Mouse (Mus musculus): ENCODE data around the gene Clps. TPM values are rescaled to one million over a fixed set of nuclear protein-coding genes. Genes with fewer than 3 reads are reported as not detected.
A peak's percentile ranks its signal among the peaks of the same experiment; 100 is the strongest.

The Clps gene
- total and polyA plus RNA-seq, 3 experiments = not detected

DNA sequence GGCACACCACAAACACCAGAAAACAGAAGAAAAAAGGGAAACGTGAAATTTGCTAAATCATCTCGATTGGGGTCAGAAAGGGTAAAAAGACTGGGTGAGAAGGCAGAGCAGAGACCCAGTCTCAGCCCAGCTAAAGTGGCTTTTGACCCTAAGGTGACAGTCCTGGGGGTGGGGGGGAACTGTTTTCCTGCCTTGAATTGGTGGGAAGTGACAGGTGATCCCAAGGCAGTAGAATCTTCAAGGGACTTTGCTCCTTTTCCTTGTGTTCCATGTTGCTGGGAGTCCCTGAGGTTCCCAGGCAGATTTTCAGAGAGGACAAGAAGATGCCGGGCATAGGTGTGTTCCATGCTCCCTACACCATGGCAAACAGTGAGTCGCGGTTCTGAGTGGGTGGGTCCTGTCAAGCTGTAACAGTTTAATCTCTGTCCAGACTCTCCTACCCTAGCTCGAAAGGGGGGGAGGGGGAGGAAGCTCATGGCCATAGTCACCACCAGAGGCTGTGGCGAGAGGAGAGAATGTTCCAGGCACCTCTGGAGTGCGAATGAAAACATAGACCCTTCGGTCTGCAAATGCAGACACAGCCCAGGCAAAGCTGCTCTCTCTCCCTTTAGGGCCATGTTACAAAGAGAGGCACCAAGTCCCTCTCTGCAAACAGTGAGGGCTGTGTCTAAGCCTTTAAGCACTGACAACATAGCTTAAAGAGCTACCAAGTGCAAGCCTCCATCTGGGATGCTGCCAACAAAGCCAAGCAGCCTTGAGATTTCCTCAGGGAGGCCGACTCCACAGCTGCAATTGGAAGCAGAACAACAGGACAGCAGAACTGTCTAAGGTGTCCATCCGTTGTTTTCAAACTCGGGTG, 33.2 kb downstream of the Clps start:
- dilution Hi-C loops (cut with MboI; ENCODE audit: extremely low pct_ligation_motif_present, extremely low pct_unique_long_range_greater_than_20kb, low sequenced_read_pairs) (no loop called here), in situ Hi-C loops (cut with MboI; ENCODE audit: low pct_ligation_motif_present, low pct_unique_long_range_greater_than_20kb, low sequenced_read_pairs) (no loop called here)
- H3K9me3 ChIP-seq (replicated peaks; ENCODE audit: low read length) = no peaks in the 10 kb centered on the region
- H3K4me3 ChIP-seq (replicated peaks in 1 of 3; ENCODE audit: low read depth in 2 of 3, low read length in 2 of 3, poor library complexity in 1 of 3) = no peak overlapping the region
- DNase-seq (ENCODE audit: extremely low read depth) = no peak
- peaks cover 11 to 39% of the 10 kb centered on the region in 2 experiments for H3K4me1 ChIP-seq (ENCODE audit: control insufficient read depth in 1 of 2, insufficient read depth in 2 of 2)
- H3K27ac ChIP-seq (ENCODE audit: insufficient read depth, low read depth) = no peak overlapping the region
- H3K9ac ChIP-seq (ENCODE audit: insufficient read depth, low read depth) = no peak overlapping the region
- H3K79me2 ChIP-seq (replicated peaks; ENCODE audit: control insufficient read depth, extremely low read depth, insufficient read depth, poor library complexity, severe bottlenecking) = no peaks in the 10 kb centered on the region
- TF ChIP-seq MAX (IDR thresholded peaks at IDR 0.05; ENCODE audit: low read length) (no peak), IRF4 (IDR thresholded peaks at IDR 0.05; ENCODE audit: low read depth, low read length) (no peak), MAFK (IDR thresholded peaks at IDR 0.05; ENCODE audit: insufficient replicate concordance, low read length) (no peak), MYC (IDR thresholded peaks at IDR 0.05; ENCODE audit: low read depth, low read length) (no peak), HCFC1 (IDR thresholded peaks at IDR 0.05; ENCODE audit: low read depth, low read length) (no peak)
- no peak overlapping the region for H3K4me2 ChIP-seq (ENCODE audit: insufficient read depth, low read depth, poor library complexity, severe bottlenecking)
- no peaks in the 10 kb centered on the region for H3K27me3 ChIP-seq (replicated peaks)
- H3K36me3 ChIP-seq (replicated peaks in 1 of 2; ENCODE audit: control insufficient read depth in 1 of 2, insufficient read depth in 1 of 2, low read length in 1 of 2) = peaks cover 0 to 2% of the 10 kb centered on the region in 2 experiments

DNA sequence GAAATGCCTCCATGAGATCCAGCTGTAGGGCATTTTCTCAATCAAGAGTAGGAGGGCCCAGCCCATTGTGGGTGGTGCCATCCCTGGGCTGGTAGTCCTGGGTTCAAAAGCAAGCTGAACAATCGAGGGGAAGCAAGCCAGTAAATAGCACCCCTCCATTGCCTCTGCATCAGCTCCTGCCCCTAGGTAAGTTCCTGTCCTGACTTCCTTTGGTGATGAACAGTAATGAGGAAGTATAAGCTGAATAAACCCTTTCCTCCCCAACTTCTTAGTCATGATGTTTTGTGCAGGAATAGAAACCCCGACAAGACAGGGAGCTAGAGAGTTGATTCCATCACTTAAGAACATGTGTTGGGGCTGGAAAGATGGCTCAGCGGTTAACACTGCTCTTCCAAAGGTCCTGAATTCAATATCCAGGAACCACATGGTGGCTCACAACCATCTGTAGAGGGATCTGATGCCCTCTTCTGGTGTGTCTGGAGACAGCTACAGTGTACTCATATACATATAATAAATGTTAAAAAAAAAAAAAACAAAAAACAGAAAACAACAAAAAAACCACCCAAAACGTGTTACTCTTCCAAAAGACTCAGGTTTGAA, 35.6 kb downstream of the Clps start:
- Histone ChIP-seq H3K27ac (ENCODE audit: insufficient read depth, low read depth) (no peak overlapping the region), H3K9ac (ENCODE audit: insufficient read depth, low read depth) (no peak overlapping the region)

DNA sequence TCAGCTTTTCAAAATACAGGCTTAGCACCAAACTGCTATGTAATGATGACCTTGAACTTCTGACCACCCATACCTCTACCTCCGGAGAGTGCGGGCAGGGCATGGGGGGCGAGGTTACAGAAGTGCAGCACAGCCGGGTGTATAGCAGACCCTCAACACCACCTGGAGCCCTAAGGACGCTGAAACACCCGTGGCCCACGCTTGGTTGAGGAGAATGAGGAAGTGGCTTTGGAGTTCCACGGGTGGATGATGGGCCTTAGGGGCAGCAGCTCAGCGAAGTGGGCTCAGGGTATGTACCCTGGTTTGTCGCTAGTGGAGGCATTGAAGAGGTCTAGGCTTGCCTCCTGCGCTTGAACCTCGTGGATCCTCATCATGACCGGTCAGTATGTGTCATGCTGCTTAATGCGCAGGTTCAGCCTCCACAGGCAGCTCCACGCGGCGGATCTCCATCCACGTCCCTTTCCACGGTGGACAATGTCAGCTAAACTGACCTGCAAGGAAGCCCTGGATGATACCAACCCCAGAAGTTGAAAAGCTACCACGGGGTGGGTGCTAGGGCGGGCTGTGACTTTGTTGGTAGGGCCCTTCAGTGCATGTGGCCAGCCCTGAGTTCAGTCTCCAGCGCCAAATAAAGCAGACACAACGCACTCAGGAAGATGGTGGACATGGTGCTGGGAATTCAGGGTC, 36.4 kb downstream of the Clps start:
- no peak for DNase-seq (ENCODE audit: extremely low read depth)
- in situ Hi-C loops (cut with MboI; ENCODE audit: low pct_ligation_motif_present, low pct_unique_long_range_greater_than_20kb, low sequenced_read_pairs) (loop anchor here (5.0 to 25.0 kb wide), 3 partner anchors 47 to 312 kb away; partner anchors contain the start of gene Def6), dilution Hi-C loops (cut with MboI; ENCODE audit: extremely low pct_ligation_motif_present, extremely low pct_unique_long_range_greater_than_20kb, low sequenced_read_pairs) (no loop called here)
- Histone ChIP-seq H3K4me3 (replicated peaks in 1 of 3; ENCODE audit: low read depth in 2 of 3, low read length in 2 of 3, poor library complexity in 1 of 3) (peak overlapping the region in 2 of 3 experiments; percentile 53 to 70), H3K9me3 (replicated peaks; ENCODE audit: low read length) (no peaks in the 10 kb centered on the region), H3K27ac (ENCODE audit: insufficient read depth, low read depth) (no peak overlapping the region), H3K9ac (ENCODE audit: insufficient read depth, low read depth) (no peak overlapping the region; the same call in 1 of the 2 replicates), H3K27me3 (replicated peaks) (peaks cover 13% of the 10 kb centered on the region), H3K36me3 (replicated peaks in 1 of 2; ENCODE audit: control insufficient read depth in 1 of 2, insufficient read depth in 1 of 2, low read length in 1 of 2) (peaks cover 0 to 2% of the 10 kb centered on the region in 2 experiments), H3K4me2 (ENCODE audit: insufficient read depth, low read depth, poor library complexity, severe bottlenecking) (peak overlapping the region; percentile 53; the same call in 1 of the 2 replicates), H3K79me2 (replicated peaks; ENCODE audit: control insufficient read depth, extremely low read depth, insufficient read depth, poor library complexity, severe bottlenecking) (no peaks in the 10 kb centered on the region), H3K4me1 (ENCODE audit: control insufficient read depth in 1 of 2, insufficient read depth in 2 of 2) (peaks cover 16 to 52% of the 10 kb centered on the region in 2 experiments)
- TF ChIP-seq ZMIZ1 (IDR thresholded peaks at IDR 0.05; ENCODE audit: low read depth, low read length) = no peak
- no peak for TF ChIP-seq ZNF384 (IDR thresholded peaks at IDR 0.05; ENCODE audit: low read depth, low read length)
- no peak for TF ChIP-seq ETS1 (conservative IDR thresholded peaks at IDR 0.05; ENCODE audit: low read depth, low read length)
- TF ChIP-seq EP300 (IDR thresholded peaks at IDR 0.05; ENCODE audit: low read length) = no peak
- no peak for TF ChIP-seq ELF1 (IDR thresholded peaks at IDR 0.05; ENCODE audit: low read depth, low read length)
- no peak for TF ChIP-seq E2F4 (IDR thresholded peaks at IDR 0.05; ENCODE audit: insufficient replicate concordance, low read depth, low read length)
- no peak for TF ChIP-seq ZC3H11A (IDR thresholded peaks at IDR 0.05; ENCODE audit: low read depth, low read length)
- TF ChIP-seq MYC (IDR thresholded peaks at IDR 0.05; ENCODE audit: low read depth, low read length) = no peak
- TF ChIP-seq ZKSCAN1 (IDR thresholded peaks at IDR 0.05; ENCODE audit: borderline replicate concordance, low read depth, low read length) = no peak
- TF ChIP-seq MEF2A (IDR thresholded peaks at IDR 0.05; ENCODE audit: borderline replicate concordance, low read depth, low read length) = no peak
- TF ChIP-seq POLR2AphosphoS2 (IDR thresholded peaks at IDR 0.05; ENCODE audit: low read depth, low read length) = no peak

More for the DNA sequence above, 35.6 kb downstream of the Clps start:
- in situ Hi-C loops (cut with MboI; ENCODE audit: low pct_ligation_motif_present, low pct_unique_long_range_greater_than_20kb, low sequenced_read_pairs) (loop anchor here (5.0 to 25.0 kb wide), 3 partner anchors 48 to 313 kb away; partner anchors contain the start of gene Def6), dilution Hi-C loops (cut with MboI; ENCODE audit: extremely low pct_ligation_motif_present, extremely low pct_unique_long_range_greater_than_20kb, low sequenced_read_pairs) (no loop called here)
- no peak for DNase-seq (ENCODE audit: extremely low read depth)
- Histone ChIP-seq H3K4me3 (replicated peaks in 1 of 3; ENCODE audit: low read depth in 2 of 3, low read length in 2 of 3, poor library complexity in 1 of 3) (no peak overlapping the region), H3K4me1 (ENCODE audit: control insufficient read depth in 1 of 2, insufficient read depth in 2 of 2) (peaks cover 14 to 47% of the 10 kb centered on the region in 2 experiments), H3K79me2 (replicated peaks; ENCODE audit: control insufficient read depth, extremely low read depth, insufficient read depth, poor library complexity, severe bottlenecking) (no peaks in the 10 kb centered on the region), H3K4me2 (ENCODE audit: insufficient read depth, low read depth, poor library complexity, severe bottlenecking) (no peak overlapping the region), H3K27me3 (replicated peaks) (peaks cover 13% of the 10 kb centered on the region), H3K36me3 (replicated peaks in 1 of 2; ENCODE audit: control insufficient read depth in 1 of 2, insufficient read depth in 1 of 2, low read length in 1 of 2) (peaks cover 0 to 2% of the 10 kb centered on the region in 2 experiments), H3K9me3 (replicated peaks; ENCODE audit: low read length) (no peaks in the 10 kb centered on the region)
- TF ChIP-seq CTCF (conservative IDR thresholded peaks at IDR 0.05 in 1 of 2, IDR thresholded peaks at IDR 0.05 in 1 of 2; ENCODE audit: low read depth in 2 of 2, low read length in 2 of 2) (peak in 1 of 2 experiments; percentile 27; a peak in 2 of 4 replicates), RAD21 (IDR thresholded peaks at IDR 0.05; ENCODE audit: low read depth, low read length) (no peak), SIN3A (IDR thresholded peaks at IDR 0.05; ENCODE audit: low read length) (no peak)
